Mouse (Mus musculus) CH12.LX (cell line): ENCODE data around the gene Olfr1410.

Source experiments
- CHD2 ChIP-seq: IDR thresholded peaks from 2 replicates; pipeline ENCODE4 v1.6.1; 2011; ENCODE audit warnings: low read length, improper control_type of control experiment
- CTCF ChIP-seq, 2 experiments: IDR thresholded peaks in 1 of 2; conservative IDR thresholded peaks in 1 of 2; 2 replicates each; pipeline ENCODE4 v1.5.1; 2011 to 2012; ENCODE audit warnings: low read depth in 2 of 2, low read length in 2 of 2, improper control_type of control experiment in 1 of 2, inconsistent platforms in 1 of 2, mild to moderate bottlenecking in 1 of 2, moderate library complexity in 1 of 2
- EP300 ChIP-seq: IDR thresholded peaks from 2 replicates; pipeline ENCODE4 v1.6.1; 2011; ENCODE audit warnings: low read length, improper control_type of control experiment
- JUN ChIP-seq: IDR thresholded peaks from 2 replicates; pipeline ENCODE4 v1.6.1; 2011; ENCODE audit warnings: low read depth, mild to moderate bottlenecking, low read length, improper control_type of control experiment, moderate library complexity; ENCODE audit not compliant: insufficient read depth
- KAT2A ChIP-seq: IDR thresholded peaks from 2 replicates; pipeline ENCODE4 v1.6.1; 2012; ENCODE audit warnings: low read length, improper control_type of control experiment, inconsistent platforms; ENCODE audit not compliant: insufficient replicate concordance
- MAX ChIP-seq: IDR thresholded peaks from 2 replicates; pipeline ENCODE4 v1.6.1; 2011; ENCODE audit warnings: low read length, improper control_type of control experiment
- MEF2A ChIP-seq: IDR thresholded peaks from 2 replicates; pipeline ENCODE4 v1.6.1; 2014; ENCODE audit warnings: low read depth, mild to moderate bottlenecking, inconsistent platforms, low read length, improper control_type of control experiment, borderline replicate concordance
- MXI1 ChIP-seq: IDR thresholded peaks from 2 replicates; pipeline ENCODE4 v1.6.1; 2011; ENCODE audit warnings: mild to moderate bottlenecking, low read depth, low read length, improper control_type of control experiment
- NRF1 ChIP-seq: IDR thresholded peaks from 2 replicates; pipeline ENCODE4 v1.6.1; 2014; ENCODE audit warnings: low read depth, mild to moderate bottlenecking, inconsistent platforms, low read length, improper control_type of control experiment, moderate library complexity
- POLR2A ChIP-seq: IDR thresholded peaks from 2 replicates; pipeline ENCODE4 v1.6.1; 2011; ENCODE audit warnings: low read depth, mild to moderate bottlenecking, improper control_type of control experiment, low read length
- POLR2AphosphoS2 ChIP-seq: IDR thresholded peaks from 2 replicates; pipeline ENCODE4 v1.6.1; 2011; ENCODE audit warnings: low read depth, low read length, improper control_type of control experiment
- USF1 ChIP-seq: IDR thresholded peaks from 2 replicates; pipeline ENCODE4 v1.6.1; 2014; ENCODE audit warnings: low read depth, mild to moderate bottlenecking, inconsistent platforms, low read length, improper control_type of control experiment
- ZC3H11A ChIP-seq: IDR thresholded peaks from 2 replicates; pipeline ENCODE4 v1.6.1; 2012; ENCODE audit warnings: low read depth, mild to moderate bottlenecking, inconsistent platforms, low read length, improper control_type of control experiment
- ZMIZ1 ChIP-seq: IDR thresholded peaks from 2 replicates; pipeline ENCODE4 v1.6.1; 2012; ENCODE audit warnings: low read depth, mild to moderate bottlenecking, inconsistent platforms, low read length, improper control_type of control experiment

- TF ChIP-seq CTCF (conservative IDR thresholded peaks at IDR 0.05 in 1 of 2, IDR thresholded peaks at IDR 0.05 in 1 of 2; ENCODE audit: low read depth in 2 of 2, low read length in 2 of 2) (no peak), USF1 (no peak), POLR2A (no peak), CHD2 (no peak), ZC3H11A (no peak), ZMIZ1 (no peak), KAT2A (no peak), MAX (no peak), NRF1 (no peak), JUN (no peak), EP300 (no peak), POLR2AphosphoS2 (no peak), MXI1 (no peak), MEF2A (no peak)
Observed at GRCm38 (mm10) chr1:92636015-92636414, 30.4 kb downstream of the Olfr1410 start.
